Mouse (Mus musculus) layer of hippocampus, adult 11-12 months (tissue): ENCODE data around the gene Pet100.
A peak's percentile ranks its signal among the peaks of the same experiment; 100 is the strongest.
"Not testable (repeated sequence)": the region's sequence is repeated elsewhere in the genome, so short reads cannot be mapped to it uniquely, and the experiment has no call there.

ENCODE experiments used
- DNase-seq: peaks from one replicate; pipeline ENCODE4 v3.0.0; 2022; ENCODE audit warnings: low spot score

Pet100 gene

DNA sequence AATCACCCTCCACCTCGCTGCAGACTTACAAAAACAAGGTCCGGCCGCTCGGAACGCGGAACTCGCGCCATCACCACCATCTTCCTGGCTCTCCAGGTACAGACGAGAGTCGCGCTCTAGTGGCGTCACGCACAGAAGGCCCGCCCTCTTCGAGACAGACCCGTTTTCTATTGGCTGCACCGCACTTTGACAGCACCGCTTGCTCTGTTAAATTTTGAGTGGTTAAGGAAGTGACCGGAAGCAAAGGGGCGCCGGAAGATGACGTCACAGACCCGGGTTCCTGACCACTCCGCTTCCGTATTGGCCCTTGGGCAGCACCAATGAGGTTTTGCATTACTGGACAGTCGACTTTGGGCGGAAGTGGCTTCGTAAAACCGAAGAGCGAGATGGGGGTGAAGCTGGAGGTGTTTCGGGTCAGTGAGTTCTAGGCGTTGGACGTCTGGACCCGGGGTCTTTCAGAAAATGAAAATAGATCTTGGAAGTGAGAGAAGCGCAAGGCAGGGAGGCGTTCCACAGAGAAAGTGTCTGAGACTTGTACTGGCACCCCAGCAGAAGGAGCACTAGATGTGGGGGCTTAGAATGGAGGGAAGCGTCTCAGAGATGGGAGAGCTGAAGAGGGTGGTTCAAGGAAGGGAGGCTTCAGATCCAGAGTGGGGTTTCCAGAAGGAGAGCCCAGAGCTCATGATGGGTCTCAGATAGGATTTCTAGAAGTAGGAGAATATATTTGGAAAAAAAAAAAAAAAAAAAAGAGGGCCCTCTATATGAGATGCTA, at the start of gene Pet100, which contains the start of gene Xab2:
Pet100 (plus strand) TSS at position 350 of the 772 bp plus-strand sequence.
Xab2 (minus strand) TSS at position 118 of the 772 bp plus-strand sequence.
- peak; percentile 99 for DNase-seq

DNA sequence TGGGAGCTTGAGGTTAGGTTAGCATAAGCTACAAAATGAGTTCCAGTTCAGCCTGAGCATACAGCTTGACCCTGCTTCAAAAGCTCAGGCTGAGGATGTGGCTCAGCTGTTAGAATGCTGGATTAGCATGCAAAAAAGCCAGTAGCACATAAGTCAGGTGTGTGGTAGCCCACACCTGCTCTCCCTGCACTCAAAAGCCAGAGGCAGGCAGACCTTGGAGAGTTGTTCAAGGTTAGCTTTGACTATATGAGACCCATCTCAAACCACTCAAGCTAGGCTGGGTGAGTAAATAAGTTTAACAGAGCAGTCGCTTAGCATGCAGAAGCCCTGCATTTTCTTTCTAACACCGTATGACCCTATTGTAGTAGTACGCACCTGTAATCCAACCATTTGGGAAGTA, 46.8 kb upstream of the Pet100 start:
- DNase-seq: no peak

DNA sequence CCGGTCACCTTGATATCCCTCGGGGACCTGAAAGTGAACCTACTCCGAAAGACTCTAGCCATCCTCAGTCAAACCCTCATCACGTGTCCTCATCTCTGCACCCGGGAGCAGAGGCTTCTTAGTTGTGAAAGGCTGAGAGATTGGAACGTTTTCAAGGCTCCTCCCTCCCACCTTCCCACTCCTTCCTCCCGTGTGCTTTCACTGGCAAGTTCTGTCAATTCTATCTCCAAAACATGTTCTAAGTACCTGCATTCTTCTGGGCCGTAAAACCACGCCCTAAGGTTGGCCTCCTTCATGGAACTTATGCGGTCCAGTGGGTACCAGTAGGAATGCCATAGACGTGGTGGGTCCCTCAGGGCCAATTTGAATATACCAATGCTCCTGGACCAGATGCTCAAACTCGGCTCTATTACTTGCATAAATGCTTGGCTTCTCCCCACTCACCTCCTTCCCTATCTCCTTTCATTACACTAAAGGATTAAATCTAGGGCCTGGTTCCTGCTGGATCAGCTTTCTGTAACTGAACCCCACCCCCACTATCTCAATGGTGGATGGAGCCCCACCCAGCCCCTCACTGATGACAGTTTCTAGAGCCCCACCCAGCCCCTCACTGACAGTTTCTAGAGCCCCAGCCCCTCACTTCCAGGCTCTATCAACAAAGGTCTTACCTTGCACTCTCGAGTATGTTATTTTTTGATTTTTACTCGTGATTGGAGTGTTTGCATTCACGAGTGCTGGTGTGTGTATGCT, 45.0 kb upstream of the Pet100 start:
- no peak for DNase-seq

DNA sequence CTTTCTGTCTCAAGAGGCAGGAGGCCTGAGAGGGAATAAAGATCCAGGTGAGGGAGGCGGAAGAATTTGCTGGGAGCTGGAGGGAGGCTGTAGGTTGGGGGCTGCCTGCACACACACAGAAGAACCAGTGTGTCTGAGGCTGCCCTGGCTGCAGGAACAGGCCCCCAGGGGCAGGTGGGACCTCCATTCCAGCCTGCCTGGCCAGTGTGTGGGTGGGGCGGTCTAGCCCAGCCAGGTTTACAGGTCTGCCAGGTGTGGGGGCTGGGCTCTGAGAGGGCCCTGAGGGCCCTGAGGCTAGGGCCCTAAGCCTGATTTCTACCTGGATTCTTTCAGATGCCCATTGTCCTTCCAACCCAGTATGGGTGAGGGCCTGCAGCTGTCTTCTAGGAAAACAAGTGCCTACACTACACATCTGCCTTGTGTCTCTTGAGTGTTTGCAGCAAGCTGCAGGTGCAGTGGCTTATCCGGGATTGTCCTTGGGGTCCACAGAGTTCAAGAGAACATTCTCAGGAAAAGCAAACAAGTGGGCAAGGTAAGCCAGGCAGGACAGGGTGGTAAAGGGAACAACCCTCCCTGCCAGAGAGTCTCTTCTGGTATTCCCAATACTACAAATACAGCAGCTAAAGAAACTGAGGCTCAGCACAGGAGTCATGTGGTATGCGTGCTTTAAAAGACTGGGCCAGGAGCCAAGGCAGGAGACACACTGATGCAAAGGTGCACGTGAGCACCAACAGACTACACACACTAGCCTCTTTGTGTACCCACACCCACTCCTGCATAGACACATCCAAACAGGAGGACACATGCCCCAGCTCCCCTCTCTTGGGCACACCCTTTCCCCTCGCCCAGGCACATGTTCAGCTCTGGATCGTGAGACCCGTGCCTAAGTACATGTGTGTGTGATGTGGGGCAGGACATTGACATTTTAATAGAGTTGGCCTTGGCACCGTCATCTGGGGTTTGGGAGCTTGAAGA, 41.7 kb upstream of the Pet100 start:
- no peak for DNase-seq

DNA sequence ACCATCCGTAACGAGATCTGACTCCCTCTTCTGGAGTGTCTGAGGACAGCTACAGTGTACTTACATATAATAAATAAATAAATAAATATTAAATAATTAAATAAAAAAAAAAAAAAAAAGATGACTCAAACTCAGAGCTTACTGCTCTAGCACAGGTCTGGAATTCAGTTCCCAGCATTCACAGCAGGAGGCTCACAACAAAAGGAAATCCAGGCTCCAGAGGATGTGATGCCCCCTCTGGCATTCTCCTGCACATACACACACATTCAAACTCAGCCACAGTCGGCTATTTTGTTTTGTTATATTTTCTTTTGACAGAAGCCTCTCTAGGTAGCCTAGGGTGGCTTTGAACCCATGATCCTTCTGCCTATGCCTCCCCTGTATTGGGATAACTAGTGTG, 39.4 kb upstream of the Pet100 start:
- DNase-seq: not testable (repeated sequence)

DNA sequence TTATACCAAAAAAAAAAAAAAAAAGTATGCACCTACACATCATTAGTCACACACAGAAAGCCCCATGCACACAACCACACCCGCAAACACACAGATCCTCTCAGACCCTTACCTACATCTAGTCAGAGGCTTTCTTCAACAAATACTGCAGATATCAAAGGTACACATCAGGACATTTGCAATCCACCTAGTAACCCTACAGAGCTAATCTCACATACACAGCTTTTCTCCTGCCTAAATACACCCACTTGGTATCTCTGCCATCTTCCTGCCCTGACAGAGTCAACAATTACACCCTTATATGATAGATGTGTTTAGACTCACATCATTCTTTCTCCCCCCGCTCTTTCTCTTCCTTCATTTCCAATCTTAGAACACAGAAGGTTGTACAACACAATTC, 34.9 kb upstream of the Pet100 start:
- no peak for DNase-seq

DNA sequence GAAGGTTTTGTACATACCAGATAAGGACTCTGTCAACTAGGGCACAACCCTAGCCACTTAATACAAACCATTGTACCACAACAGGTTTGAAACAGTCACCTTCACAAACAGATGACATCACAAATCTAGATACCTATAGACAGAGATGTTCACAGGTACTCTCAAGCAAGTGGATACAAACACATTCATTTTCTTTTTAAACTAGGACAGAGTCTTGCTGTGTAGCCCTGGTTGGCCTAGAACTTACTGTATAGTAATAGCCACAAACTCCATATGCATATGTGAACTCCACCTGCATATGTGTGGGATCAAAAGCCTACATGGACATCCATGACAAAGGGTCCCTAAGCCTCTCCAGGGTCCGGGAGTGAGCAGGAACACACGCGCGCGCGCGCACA, 34.4 kb upstream of the Pet100 start, which contains the start of gene Camsap3:
Camsap3 (plus strand) TSS at position 301 of the 398 bp plus-strand sequence.
- no peak for DNase-seq

DNA sequence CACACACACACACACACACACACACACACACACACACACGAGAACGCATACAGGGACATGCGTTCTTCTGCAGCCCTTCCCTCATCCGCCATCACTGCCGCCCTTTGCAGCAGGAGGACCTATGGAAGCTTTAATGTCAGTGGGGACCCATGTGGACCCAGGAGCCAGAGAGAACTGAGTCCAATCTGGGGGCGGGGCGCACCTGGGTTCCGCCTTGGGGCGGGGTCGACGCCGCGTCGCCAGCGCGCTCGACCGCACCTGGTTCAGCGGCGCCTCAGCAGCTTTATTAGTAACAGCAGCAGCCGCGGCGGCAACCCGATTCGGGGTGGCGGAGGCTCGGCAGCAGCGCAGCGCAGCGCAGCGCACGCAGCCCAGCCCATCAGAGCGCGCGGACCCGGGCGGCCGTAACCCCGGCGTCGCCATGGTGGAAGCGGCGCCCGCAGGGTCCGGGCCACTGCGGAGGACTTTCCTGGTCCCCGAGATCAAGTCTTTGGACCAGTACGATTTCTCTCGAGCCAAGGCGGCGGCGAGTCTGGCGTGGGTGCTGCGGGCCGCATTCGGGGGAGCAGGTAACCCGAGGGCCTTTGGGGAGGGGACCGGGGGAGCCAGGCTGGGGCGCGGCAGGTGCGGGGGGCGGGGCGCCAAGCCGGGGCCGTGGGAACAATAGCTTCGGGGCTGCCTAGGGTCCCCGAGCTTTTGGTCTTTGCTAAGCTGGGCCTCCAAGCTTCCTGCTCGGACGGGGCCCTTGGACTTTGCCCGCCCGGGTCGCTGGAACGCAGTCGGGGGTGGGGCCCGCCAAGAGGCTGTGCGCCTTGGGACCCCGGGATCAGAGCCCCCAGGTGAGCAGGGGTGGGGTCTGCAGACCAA, 33.7 kb upstream of the Pet100 start:
- DNase-seq: peak; percentile 56

DNA sequence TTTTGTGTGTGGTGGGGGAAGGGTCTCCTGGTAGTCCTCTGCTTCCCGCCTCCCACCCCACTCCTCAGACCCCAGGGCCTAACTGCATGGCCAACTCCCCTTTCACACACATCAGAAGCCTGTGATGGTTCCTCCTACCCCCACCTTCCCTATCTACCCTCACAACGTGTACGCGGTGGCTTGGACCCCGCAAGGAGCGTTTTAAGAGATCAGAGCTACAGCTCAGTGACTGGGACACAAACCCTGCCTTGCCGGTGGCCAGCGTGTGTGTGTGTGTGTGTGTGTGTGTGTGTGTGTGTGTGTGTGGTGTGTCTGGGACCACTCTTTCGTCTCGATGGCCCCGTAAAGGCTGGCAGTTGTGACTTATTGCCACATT, 33.1 kb upstream of the Pet100 start:
- DNase-seq: no peak

DNA sequence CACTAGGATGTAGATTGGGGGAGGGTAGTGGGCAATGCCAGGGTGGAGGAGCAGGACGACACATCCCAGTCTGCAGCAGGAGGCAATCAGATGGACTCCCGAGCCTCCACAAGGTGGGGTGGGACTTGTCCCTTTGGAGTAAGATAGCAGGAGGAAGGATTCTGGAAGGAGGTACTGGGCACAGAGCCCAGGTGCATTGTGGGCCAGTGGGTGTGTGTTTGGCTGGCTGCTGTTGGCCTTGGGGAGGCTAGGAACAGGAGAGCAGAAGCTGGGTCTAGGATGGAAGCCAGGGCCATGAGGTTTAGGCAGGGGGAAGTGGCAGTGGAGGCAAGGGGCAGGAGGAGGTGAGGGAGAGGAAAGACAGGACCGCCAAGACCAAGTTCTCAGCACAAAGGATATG, 27.9 kb upstream of the Pet100 start:
- no peak for DNase-seq

DNA sequence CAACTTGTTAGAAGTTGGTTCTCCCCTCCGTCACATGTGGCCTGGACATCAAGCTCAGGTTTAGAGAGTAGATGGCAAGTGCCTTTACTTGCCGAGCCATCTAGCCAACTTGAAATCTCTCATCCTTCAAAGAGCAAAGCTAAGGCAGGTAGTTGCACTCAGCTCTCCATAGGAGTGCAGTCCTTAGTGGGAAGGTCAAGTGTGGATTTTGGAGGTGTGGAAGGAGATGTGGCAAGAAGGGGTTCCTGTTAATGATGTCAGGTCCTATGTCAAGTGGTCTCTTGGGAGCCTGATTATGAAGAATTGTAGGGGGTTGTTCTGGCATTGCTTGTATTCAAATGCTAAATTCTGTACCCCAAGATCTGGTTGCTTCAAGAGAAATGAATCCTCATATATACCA, 26.9 kb upstream of the Pet100 start:
- DNase-seq: no peak

DNA sequence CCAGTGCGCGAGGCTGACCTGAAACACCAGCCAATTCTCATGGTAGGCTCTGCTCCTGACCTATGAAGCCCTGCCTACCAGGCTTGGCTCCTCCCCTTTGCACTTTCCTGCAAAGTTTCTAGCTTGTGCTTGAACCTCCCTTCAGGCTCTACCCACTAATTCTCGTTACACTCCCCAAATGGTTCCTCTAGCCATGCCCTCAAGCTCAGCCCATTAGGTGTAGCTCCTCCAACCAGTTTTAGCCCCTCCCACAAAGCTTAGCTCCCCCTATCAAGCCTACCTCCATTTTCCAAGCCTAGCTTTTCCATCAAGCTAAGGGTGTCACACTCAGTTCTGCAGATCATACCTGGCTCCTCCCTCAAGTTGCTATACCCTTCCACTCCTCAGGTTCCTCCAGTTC, 23.3 kb upstream of the Pet100 start:
- DNase-seq: no peak

DNA sequence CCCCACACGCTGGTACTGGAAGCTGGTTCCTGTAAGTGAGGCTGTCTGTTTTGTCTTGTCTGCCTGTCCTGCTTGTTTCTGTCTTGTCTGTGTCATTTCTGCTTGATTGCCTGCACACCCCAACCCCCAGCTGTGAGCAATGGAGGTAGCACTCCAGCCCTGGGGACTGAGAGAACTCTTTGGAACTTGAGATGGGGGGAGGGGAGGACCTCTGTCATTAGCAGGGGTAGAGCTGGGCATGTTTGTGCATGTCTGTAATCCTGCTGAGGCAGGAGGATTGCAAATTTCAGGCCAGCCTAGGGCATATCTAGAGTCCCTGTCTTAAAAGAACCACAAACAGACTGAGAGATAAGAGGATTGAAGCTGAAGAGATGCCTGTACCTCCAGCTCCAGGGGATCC, 22.1 kb upstream of the Pet100 start:
- no peak for DNase-seq

DNA sequence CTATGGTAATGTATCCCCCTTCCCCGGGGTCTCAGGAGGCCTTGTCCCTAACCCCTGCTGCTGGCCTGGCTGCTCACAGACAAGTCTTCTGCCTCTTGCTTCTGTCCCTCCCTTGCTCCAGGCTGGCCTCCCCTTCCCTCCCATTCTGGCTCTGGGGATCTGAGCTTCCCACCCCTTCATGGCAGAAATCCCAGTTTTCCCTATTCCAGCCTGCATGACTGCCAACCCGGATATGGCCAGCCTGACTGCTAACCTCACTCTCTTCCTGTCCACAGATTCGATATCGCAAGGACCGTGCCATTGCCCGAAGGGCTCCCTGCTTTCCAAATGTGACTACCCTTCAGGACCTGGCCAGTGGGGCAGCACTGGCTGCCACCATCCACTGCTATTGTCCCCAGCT, 20.9 kb upstream of the Pet100 start:
- no peak for DNase-seq

DNA sequence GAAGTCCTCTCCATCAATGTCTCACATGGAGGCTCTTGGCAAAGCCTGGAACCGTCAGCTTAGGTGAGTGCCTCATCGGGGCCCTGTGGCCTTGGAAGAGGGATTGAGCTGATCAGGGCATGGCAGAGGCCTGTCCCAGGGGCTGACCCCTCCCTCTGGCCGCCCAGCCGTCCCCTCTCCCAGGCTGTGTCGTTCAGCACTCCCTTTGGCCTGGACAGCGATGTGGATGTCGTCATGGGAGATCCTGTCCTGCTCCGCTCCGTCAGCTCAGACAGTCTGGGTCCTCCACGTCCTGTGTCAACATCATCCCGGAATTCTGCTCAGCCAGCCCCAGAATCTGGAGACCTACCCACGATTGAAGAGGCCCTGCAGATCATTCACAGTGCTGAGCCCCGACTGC, 17.9 kb upstream of the Pet100 start:
- DNase-seq: no peak

DNA sequence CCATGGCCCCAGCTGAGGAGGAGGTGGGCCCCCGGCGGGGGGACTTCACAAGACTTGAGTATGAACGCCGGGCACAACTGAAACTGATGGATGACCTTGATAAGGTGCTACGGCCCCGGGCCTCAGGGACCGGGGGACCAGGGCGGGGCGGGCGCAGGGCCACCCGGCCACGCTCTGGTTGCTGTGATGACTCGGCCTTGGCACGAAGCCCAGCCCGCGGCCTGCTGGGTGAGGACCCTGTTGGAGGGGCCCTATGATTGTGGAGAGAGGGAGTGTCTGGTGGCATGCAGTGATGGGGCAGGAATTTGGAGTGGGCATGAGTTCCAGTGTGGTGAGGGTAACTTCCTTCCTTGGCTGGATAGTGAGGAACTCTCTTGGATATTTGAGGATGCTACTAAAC, 14.8 kb upstream of the Pet100 start:
- DNase-seq: no peak

DNA sequence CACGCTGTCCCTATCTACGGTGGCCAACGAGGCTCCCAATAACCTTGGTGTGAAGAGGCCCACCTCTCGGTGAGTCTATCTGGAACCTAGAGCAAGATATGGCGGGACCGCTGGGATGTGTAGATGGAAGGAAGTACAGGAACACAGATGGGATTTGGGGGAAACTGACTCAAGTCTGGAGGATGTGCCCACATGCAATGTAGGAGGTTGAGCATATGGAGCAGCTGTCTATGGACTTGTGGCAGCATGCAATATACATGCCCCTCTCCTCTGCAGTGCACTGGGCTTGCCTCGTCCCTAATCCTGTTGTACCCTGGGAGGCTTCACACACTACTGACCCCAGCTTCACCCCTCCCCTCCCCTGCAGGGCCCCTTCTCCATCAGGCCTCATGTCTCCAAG, 13.5 kb upstream of the Pet100 start:
- DNase-seq: no peak

DNA sequence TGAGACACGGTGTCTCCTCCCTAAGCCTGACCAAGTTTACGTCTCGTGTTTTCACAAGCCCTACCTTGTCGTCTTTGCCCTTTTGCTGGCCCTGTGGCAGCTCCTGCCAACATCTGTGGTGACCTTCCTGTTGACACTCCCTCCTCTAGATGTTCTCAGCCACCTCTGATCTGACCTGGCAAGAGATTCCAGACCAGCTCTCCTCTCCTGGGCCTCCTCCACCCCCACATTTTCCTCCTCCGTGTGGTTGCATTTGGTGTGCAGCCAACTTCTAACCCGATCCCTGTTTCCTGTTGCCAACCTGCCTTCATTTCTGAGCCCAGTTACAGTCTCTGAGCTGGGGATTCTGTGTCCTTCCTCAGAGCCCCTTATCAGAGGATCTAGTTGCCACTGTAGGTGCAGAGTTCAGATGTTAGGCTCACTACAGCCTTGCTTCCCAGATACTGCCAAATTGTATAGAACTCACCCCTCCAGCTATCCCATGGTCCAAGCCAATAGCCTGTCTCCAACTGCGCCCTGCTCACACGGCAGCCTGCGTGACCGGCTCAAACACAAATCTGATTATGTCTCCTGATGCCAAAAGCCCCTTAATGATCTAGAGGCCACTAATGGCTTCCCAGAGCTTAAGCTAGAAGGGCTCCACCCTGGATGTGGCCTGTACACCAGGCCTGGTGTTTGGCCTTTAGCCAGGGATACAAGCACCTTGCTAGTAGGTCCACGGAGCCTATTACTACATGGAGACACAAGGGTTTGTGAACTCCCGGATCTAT, 12.1 kb upstream of the Pet100 start:
- no peak for DNase-seq

DNA sequence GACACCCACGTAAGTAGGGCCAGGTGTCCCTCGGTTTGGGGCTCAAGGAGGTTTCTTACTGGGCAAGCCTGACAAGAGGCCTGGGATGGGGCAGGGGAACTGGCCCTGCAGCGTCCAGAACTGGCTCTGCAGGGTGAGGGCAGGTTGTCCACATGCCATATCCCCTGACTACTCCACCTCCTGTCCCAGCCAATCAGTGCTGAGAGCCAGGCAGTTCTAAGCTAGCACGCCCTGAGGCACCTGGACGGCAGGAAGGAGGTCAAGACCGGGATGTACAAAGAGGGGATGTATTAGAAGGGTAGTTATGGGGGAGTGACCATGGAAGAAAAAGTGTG, 11.6 kb upstream of the Pet100 start:
- DNase-seq: no peak

DNA sequence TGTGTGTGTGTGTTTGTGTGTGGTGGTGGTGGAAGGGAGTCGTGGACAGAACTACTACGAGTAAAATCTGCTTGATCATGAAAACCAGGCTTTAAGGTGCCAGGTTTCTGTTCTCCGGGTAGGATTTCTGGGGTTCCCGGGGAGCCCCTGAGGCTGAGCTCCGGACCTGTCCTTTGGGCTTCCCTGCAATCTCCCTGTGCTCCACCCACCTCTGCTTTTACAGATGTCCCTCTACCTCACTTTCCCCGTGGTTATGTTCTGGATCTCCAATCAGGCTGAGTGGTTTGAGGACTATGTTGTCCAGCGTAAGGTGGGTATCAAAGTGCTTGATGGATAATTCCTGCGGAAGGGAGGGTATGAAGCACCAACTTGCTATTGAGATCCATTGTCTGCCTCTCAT, 771 bp downstream of the Pet100 start:
- DNase-seq: no peak

DNA sequence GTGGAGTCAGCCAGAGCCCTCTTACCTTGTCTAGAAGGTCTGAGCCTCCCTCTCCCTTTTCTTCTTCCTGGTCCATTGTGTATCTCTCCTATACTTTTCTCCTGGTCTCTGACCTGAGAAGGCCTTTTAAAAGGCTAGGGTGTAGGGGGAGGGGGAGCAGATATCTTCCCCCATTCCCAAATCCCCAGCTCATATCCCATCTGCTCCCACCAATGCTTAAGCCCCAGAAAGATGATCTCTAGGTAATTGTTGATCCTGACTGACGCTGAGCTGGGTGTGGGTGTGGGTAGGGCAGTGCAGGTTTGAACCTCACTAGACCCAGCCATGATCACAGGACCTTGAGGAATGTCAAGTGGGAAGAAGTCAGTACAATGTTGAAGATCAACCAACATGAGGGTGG, 4.1 kb downstream of the Pet100 start, which contains the start of gene Pcp2:
Pcp2 (minus strand) TSS at position 101 of the 400 bp plus-strand sequence.
- DNase-seq: no peak
